Mouse (Mus musculus): ENCODE measurements around the gene Rnf187.

- no peak for TF ChIP-seq POLR2A (IDR thresholded peaks at IDR 0.05; ENCODE audit: low read depth, low read length)
- no peak for TF ChIP-seq MAFK (IDR thresholded peaks at IDR 0.05; ENCODE audit: insufficient replicate concordance, low read length)
- no peak for TF ChIP-seq MAX (IDR thresholded peaks at IDR 0.05; ENCODE audit: low read length)
- no peak for TF ChIP-seq KAT2A (IDR thresholded peaks at IDR 0.05; ENCODE audit: insufficient replicate concordance, low read length)
- TF ChIP-seq POLR2AphosphoS2 (IDR thresholded peaks at IDR 0.05; ENCODE audit: low read depth, low read length) = no peak
- TF ChIP-seq USF1 (IDR thresholded peaks at IDR 0.05; ENCODE audit: low read depth, low read length) = no peak
- no peak for TF ChIP-seq EP300 (IDR thresholded peaks at IDR 0.05; ENCODE audit: low read length)
- TF ChIP-seq E2F4 (IDR thresholded peaks at IDR 0.05; ENCODE audit: insufficient replicate concordance, low read depth, low read length) = no peak
- no peak for TF ChIP-seq NRF1 (IDR thresholded peaks at IDR 0.05; ENCODE audit: low read depth, low read length)
Observed at GRCm38 (mm10) chr11:58916879-58917744, 21.6 kb downstream of the Rnf187 start.
